Mouse (Mus musculus) inflammation-experienced regulatory T-cells, adult 6 months (primary cell): ENCODE results near the gene Galnt6. TPM values are rescaled to one million over a fixed set of nuclear protein-coding genes. Genes with fewer than 3 reads are reported as not detected.

Experiments
- ATAC-seq: one replicate; pipeline ENCODE4 v1.8.0; 2017
- polyA plus RNA-seq, 3 experiments: library from polyadenylated mRNA; unstranded; fragments of 100-300 nt; shearing (Covaris generic); gene quantifications; one replicate each; pipeline ENCODE4 v1.2.1; 2017

Gene Galnt6
- polyA plus RNA-seq, 3 experiments from 2014 or later = 55.3 to 67.0 (median 65.0) TPM

GRCm38 (mm10) chr15:100650111-100650510, 79.1 kb downstream of the Galnt6 start:
- no peak for ATAC-seq

GRCm38 (mm10) chr15:100646161-100646560, 83.0 kb downstream of the Galnt6 start:
- no peak for ATAC-seq

GRCm38 (mm10) chr15:100642451-100642850, 86.7 kb downstream of the Galnt6 start:
- no peak for ATAC-seq

Other genes with a start within 250 kb of the Galnt6 start
- gene Csrnp2, start 233.9 kb downstream of the Galnt6 start, polyA plus RNA-seq = 1 to 10 TPM in 2 of 3 experiments, under 1 TPM in 1; 0.91 to 1.8 (median 1.5) TPM
- gene Tfcp2, start 177.4 kb downstream of the Galnt6 start, polyA plus RNA-seq = 1 to 10 TPM; 3.7 to 8.4 (median 5.6) TPM
- gene Pou6f1, start 129.4 kb downstream of the Galnt6 start, polyA plus RNA-seq = 10 to 100 TPM in 2 of 3 experiments, 1 to 10 TPM in 1; 7.4 to 19.8 (median 18.8) TPM
- gene Dazap2, start 114.0 kb downstream of the Galnt6 start, polyA plus RNA-seq = 100 to 1,000 TPM; 722 to 762 (median 736) TPM
- 1 to 10 TPM in 1 of 3 experiments, not detected in 2; 1.3 TPM for gene Smagp, start 92.4 kb downstream of the Galnt6 start, polyA plus RNA-seq
- gene Bin2, start 59.8 kb downstream of the Galnt6 start, polyA plus RNA-seq = 100 to 1,000 TPM; 292 to 493 (median 317) TPM
- gene Cela1, start 41.5 kb downstream of the Galnt6 start, polyA plus RNA-seq = 10 to 100 TPM in 1 of 3 experiments, 1 to 10 TPM in 2; 6.8 to 12.6 (median 8.2) TPM
- gene Slc4a8, start 32.4 kb upstream of the Galnt6 start, polyA plus RNA-seq = 10 to 100 TPM in 1 of 3 experiments, 1 to 10 TPM in 2; 7.4 to 10.9 (median 9.1) TPM
- gene Scn8a, start 140.5 kb upstream of the Galnt6 start, polyA plus RNA-seq = 1 to 10 TPM in 1 of 3 experiments, under 1 TPM in 2; 0.14 to 1.1 (median 0.78) TPM